Mouse (Mus musculus) thymus, postnatal 36 days (tissue): ENCODE measurements around the gene Timp2.

ENCODE experiments used
- DNase-seq, 2 experiments: peaks; one replicate each; pipeline ENCODE4 v3.0.0; 2022; ENCODE audit warnings: mixed read lengths in 2 of 2

Gene Timp2

GRCm38 (mm10) chr11:118355640-118356039, at the start of gene Timp2:
Gene Timp2, minus strand, starts transcription at chr11:118355740.
- no peak for DNase-seq

GRCm38 (mm10) chr11:118405311-118405710, 49.8 kb upstream of the Timp2 start:
- DNase-seq = peak in 1 of 2 experiments; percentile 6

GRCm38 (mm10) chr11:118403951-118404899, 48.7 kb upstream of the Timp2 start:
- DNase-seq = peak in 1 of 2 experiments; percentile 13

GRCm38 (mm10) chr11:118403183-118403582, 47.6 kb upstream of the Timp2 start:
- DNase-seq = no peak

GRCm38 (mm10) chr11:118401760-118402280, 46.3 kb upstream of the Timp2 start, which contains the start of gene Lgals3bp:
Gene Lgals3bp, minus strand, starts transcription at chr11:118402092.
- peak; percentile 67 to 74 for DNase-seq

GRCm38 (mm10) chr11:118401195-118401594, 45.7 kb upstream of the Timp2 start:
- peak in 1 of 2 experiments; percentile 36 for DNase-seq

GRCm38 (mm10) chr11:118400566-118400936, 45.0 kb upstream of the Timp2 start:
- peak in 1 of 2 experiments; percentile 14 for DNase-seq

GRCm38 (mm10) chr11:118399891-118400565, 44.5 kb upstream of the Timp2 start:
- peak in 1 of 2 experiments; percentile 11 for DNase-seq

- peak in 1 of 2 experiments; percentile 43 for DNase-seq
Measured at GRCm38 (mm10) chr11:118397806-118398530, 42.4 kb upstream of the Timp2 start.

GRCm38 (mm10) chr11:118394538-118394937, 39.0 kb upstream of the Timp2 start:
- no peak for DNase-seq

- peak in 1 of 2 experiments; percentile 3 for DNase-seq
Measured at GRCm38 (mm10) chr11:118393991-118394390, 38.5 kb upstream of the Timp2 start.

GRCm38 (mm10) chr11:118387816-118388215, 32.3 kb upstream of the Timp2 start:
- DNase-seq = peak in 1 of 2 experiments; percentile 2

GRCm38 (mm10) chr11:118379251-118380009, 23.9 kb upstream of the Timp2 start:
- DNase-seq = peak; percentile 77 to 80

GRCm38 (mm10) chr11:118378656-118379055, 23.1 kb upstream of the Timp2 start:
- no peak for DNase-seq

- DNase-seq = peak in 1 of 2 experiments; percentile 3
Measured at GRCm38 (mm10) chr11:118376323-118376722, 20.8 kb upstream of the Timp2 start.

- peak in 1 of 2 experiments; percentile 0 for DNase-seq
Measured at GRCm38 (mm10) chr11:118375881-118376280, 20.3 kb upstream of the Timp2 start.

- DNase-seq = peak in 1 of 2 experiments; percentile 0
Measured at GRCm38 (mm10) chr11:118375461-118375860, 19.9 kb upstream of the Timp2 start.

- DNase-seq = no peak
Measured at GRCm38 (mm10) chr11:118375006-118375405, 19.5 kb upstream of the Timp2 start.

GRCm38 (mm10) chr11:118374506-118374905, 19.0 kb upstream of the Timp2 start:
- DNase-seq = no peak

GRCm38 (mm10) chr11:118372641-118373040, 17.1 kb upstream of the Timp2 start:
- no peak for DNase-seq

- no peak for DNase-seq
Measured at GRCm38 (mm10) chr11:118371876-118372275, 16.3 kb upstream of the Timp2 start.

- DNase-seq = peak in 1 of 2 experiments; percentile 4
Measured at GRCm38 (mm10) chr11:118369657-118370056, 14.1 kb upstream of the Timp2 start.
